Mouse (Mus musculus) urinary bladder, adult 2 months (tissue): ENCODE measurements around the gene Rnf216. TPM values are rescaled to one million over a fixed set of nuclear protein-coding genes. Genes with fewer than 3 reads are reported as not detected.

Experiments
- DNase-seq: peaks from one replicate; pipeline ENCODE4 v3.0.0; 2022; ENCODE audit warnings: low spot score
- polyA plus RNA-seq: library from polyadenylated mRNA; depleted of rRNA; stranded (reverse); fragments of >200 nt; gene quantifications from 2 replicates; pipeline ENCODE4 v1.2.3, GENCODE M21; 2012

Rnf216 gene
- polyA plus RNA-seq, 1 experiment = 25.0 TPM

DNA sequence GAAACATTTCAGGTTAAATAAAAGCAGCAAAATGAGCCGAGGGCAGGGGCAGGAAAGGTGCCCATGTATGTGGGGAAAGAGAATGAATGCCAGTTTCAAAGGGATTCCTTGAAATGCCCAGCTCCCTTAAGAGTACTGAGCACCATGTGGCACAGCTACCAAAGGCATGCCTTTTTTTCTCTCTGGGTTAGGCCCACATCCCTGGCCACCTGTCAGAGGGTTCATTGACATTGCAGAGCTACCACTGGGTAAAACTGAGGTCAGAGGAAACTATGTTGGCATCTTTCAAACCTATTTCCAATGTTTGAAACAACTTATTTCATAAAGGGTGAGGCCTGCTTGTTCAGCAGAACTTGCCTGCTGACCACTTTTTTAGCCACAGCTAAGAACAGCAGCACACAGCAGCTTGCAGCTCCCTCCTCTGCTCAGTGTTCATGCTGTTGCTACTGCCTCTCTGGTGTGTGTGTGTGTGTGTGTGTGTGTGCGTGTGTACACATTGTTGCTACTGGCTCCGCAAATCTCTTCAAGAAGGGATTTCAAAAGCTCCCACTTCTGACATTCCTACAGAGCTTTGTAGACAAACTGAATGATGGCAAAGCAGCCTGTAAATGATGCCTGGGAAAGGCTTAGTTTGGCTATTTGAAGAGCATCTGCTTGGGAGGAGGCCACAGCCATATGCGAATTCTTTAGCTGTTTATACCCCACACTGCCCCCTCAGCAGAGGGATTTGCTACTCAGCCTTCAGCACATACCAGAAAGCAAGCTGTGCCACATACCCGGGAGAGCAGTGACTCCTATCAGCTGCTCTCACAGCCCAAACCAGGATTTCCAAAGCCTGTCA lies 59.4 kb downstream of the Rnf216 start:
- DNase-seq = no peak

GRCm38 (mm10) chr5:143052677-143053076 lies 60.1 kb downstream of the Rnf216 start:
- DNase-seq = no peak

DNA sequence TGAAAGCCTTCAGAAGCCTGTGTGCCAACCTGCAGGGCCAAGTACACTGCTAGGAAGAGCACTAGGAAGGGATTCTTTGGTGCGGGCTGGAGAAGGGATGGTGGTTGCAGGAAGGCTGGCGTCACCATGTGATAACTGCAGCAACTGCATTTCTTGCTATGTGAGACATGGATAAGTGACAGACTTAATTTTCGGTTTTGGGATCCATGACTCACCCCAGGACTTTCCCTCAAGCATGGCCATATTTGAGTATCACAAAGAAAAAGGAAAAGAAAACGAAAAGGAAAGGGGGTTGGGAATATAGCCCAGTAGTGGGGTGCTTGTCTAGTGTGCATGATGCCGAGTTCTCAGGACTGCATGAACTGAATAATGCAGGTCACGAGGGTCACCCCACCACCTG lies 60.9 kb downstream of the Rnf216 start:
- DNase-seq = no peak

- no peak for DNase-seq
Observed at GRCm38 (mm10) chr5:143050273-143050672, 62.5 kb downstream of the Rnf216 start.

GRCm38 (mm10) chr5:143049746-143050145 lies 63.0 kb downstream of the Rnf216 start:
- DNase-seq = no peak

GRCm38 (mm10) chr5:143049013-143049385 lies 63.8 kb downstream of the Rnf216 start:
- DNase-seq = no peak

DNA sequence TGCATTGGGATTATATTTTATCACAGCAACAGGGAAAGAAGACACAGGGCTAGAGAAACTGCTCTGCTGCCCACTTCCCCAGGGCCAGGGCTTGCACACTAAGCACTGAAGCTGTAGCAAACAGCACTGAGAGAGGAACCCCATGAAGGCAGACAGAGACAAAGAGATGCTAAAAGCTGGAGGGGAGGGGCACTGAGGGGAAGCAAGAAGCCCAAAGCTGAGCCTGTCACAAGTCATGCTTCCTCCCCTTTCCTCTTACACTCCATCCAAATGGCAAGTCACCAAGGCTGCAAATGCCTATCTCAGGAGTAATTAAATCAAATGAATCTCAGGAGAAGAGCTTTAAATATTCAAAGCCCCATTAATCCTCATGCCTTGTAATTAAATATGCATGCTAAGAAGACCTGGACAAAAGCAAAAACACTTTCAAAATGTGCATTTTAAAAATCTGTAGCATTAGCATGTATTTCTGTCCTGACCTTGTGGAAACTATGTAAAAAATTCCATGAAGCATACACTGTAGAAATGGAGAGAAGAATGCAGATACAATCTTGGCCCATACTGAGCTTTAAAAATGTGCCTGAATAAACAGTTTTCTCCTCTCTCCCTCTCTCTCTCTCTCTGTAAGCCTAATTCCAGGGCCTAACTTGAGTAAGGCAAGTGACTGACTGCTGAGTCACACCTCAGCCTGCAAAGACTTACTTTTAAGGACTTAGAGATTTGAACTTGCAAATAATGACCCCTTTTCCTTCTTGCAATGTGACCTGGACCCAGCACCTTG lies 64.4 kb downstream of the Rnf216 start:
- DNase-seq = no peak

GRCm38 (mm10) chr5:143047586-143047985 lies 65.2 kb downstream of the Rnf216 start:
- no peak for DNase-seq

DNA sequence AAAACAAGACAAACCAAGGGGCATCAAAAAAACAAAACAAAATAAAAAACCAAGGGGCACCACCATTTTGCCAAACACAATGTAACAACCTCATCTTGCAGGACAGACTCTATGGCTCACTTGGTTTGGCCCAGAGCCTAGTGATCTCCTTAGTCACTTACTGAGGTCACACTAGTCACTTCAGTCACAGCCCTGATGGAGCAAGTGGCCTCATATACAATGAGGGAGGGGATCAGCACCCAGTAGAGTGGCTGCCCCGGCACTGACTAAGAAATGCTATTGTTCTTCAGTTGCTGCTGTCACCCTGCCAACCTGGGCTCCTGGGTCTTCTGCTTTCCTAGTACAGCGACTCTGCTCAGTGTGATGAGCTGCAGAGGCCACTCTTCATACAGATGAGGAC lies 68.9 kb downstream of the Rnf216 start:
- DNase-seq = no peak

DNA sequence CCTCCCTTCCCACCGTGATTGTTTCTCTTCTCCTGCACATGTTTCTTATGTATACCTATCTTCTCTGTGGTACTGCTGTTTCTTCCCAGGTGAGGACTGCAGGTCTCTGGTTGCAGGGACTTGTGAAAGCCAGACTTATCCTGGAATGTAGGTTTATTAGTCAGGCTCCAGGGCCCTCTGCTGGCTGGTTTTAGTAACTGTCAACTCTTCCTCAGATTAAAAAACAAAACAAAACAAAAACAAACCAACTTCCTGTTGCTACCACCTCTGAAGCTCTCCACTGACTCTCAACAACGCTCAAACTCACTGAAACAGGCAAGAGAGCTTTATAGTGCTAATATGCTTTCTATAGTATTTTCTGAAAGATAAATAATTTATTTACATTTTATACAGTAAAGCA lies 69.5 kb downstream of the Rnf216 start:
- DNase-seq = no peak

GRCm38 (mm10) chr5:143038794-143039193 lies 74.0 kb downstream of the Rnf216 start:
- DNase-seq = no peak

DNA sequence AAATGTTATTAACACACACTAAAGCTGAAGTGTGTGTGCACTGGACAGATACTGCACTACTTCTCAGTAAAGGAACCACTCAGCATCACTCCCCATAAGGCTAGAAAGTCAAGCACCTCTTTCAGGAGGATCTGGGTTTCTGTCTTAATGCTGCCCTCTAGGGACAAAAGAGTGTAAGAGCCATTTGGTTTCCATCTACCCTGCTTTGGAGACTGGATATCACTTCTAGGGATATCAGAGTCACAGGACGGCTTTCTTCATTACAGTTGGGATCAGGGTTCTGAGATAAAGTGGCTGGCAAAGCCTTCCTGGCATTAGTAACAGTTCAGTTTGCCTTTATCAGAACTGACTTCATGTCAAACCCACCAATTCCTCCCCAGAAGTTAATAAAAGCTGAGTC lies 75.6 kb downstream of the Rnf216 start:
- no peak for DNase-seq

- DNase-seq = no peak
Observed at GRCm38 (mm10) chr5:143036052-143036451, 76.7 kb downstream of the Rnf216 start.

DNA sequence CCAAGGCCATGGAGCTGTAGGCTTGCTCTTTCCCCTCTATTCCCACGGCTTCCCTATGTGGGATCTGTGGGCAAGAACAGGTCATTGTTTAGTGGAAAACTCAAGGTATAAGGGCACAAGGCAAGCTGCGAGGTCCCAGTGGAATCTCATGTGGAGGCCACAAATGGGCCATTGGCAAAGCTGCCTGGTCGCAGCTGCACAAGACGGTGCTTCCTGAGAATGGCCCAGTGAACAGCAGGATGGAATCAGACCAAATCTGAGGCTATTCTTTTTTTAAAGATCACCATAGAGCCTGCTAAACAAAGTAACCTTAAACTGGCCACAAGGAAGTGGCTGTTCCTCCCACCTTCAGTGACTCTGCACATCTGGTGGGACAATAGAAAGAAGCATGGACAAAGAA lies 77.5 kb downstream of the Rnf216 start:
- no peak for DNase-seq

GRCm38 (mm10) chr5:143034108-143034507 lies 78.7 kb downstream of the Rnf216 start:
- no peak for DNase-seq

- DNase-seq = no peak
Observed at GRCm38 (mm10) chr5:143033277-143033676, 79.5 kb downstream of the Rnf216 start.

- no peak for DNase-seq
Observed at GRCm38 (mm10) chr5:143032639-143033146, 80.1 kb downstream of the Rnf216 start.

DNA sequence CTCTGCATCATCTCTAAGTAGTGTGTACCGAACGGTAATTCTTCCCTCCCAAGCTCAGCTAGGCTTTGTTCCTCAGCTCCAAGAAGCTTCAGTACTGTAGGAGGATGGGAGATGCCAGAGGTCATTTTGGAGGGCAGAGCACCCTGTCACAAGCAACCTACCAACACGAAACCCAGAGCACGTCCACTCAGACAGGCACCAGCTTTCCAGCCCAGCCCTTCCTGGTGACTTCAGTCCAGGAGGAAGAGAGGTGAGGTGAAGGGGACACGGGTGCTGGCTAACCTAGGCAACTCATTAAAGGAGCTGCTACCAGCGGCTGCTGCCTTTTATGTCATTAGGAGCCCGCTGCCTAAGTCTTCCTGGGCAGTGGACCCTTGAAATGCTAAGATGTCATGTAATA lies 81.1 kb downstream of the Rnf216 start:
- no peak for DNase-seq

GRCm38 (mm10) chr5:143031193-143031592 lies 81.6 kb downstream of the Rnf216 start:
- DNase-seq = no peak

DNA sequence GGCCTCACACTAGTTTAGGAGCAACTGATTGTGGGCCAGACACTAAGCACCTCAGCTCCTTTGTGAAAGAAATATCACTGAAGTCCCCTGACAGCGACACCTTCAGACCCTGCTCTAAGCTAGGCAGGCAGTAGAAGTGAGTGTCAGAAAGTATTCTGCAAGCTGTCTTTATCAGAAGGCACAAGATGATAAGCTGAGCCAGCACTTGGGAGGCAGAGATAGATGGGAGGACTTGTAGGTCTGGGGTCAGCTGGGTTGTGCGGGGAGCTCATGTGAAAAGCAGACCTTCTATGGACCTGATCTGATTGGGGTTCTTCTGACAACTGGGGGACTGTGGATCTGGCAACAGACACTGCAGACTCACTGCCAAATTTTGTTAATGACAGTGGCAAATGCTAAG lies 88.9 kb downstream of the Rnf216 start:
- no peak for DNase-seq

DNA sequence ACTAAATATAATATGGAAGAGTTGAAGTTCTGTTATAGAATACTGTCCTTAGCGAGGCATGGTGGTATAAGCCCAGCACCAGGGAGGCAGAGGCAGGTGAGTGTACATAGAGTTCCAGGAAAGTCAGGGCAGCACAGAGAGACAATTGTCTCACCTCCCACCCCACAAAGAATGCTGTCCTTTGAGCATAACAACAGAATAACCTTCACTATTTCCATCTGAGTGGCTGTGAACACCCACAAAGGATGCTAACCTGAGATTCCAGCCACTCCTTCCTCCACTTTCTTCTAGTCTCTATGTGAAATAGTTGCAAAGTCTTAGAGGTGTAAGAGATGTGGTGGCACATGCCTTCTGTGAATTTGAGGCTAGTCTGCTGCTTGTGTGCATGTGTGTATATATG lies 89.8 kb downstream of the Rnf216 start:
- DNase-seq = no peak

GRCm38 (mm10) chr5:143017401-143017800 lies 95.4 kb downstream of the Rnf216 start:
- no peak for DNase-seq

DNA sequence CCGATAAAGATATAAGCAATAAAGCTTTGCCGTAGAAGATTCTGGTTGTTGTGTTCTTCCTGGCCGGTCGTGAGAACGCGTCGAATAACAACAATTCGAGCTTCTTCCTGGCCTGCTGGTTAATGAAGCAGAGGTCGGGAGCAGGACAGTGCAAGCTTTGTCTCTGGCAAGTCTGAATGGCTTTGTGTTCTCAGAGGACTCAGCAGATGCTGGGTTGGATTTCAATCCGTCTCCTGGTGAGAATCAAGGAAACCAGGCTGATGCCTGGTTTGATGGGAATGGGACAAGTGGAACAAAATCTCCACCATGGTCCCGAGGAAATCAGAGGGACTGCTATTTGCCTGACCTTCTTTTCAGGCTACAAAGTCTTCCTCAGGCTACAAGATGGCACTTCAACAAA lies 103.4 kb downstream of the Rnf216 start:
- DNase-seq = no peak
